Mouse (Mus musculus): ENCODE data around the gene Pxn. TPM values are rescaled to one million over a fixed set of nuclear protein-coding genes. Genes with fewer than 3 reads are reported as not detected.

Gene Pxn
- total RNA-seq, 1 experiment from 2014 or later: 48.9 TPM

DNA sequence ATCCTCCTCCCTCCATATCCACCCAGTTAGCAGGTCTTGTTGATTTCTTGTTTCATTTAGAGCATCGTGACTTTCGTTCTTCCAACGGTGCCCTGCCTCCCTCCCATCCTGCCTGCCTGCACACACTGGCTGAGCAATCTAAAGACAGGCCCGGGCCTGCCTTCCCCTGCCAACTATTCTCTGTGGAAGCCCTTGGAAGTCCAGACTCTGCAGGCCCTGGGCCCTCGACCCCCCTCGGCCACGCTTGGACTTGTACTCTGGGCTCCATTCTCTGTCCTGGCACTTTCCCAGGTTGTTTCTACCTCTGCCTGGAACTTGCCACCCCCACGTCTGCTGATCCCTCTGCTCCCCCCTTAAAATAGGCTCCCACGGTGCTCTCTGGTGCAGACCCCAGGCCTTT is 19.5 kb downstream of the Pxn start:
- DNase-seq: no peak

DNA sequence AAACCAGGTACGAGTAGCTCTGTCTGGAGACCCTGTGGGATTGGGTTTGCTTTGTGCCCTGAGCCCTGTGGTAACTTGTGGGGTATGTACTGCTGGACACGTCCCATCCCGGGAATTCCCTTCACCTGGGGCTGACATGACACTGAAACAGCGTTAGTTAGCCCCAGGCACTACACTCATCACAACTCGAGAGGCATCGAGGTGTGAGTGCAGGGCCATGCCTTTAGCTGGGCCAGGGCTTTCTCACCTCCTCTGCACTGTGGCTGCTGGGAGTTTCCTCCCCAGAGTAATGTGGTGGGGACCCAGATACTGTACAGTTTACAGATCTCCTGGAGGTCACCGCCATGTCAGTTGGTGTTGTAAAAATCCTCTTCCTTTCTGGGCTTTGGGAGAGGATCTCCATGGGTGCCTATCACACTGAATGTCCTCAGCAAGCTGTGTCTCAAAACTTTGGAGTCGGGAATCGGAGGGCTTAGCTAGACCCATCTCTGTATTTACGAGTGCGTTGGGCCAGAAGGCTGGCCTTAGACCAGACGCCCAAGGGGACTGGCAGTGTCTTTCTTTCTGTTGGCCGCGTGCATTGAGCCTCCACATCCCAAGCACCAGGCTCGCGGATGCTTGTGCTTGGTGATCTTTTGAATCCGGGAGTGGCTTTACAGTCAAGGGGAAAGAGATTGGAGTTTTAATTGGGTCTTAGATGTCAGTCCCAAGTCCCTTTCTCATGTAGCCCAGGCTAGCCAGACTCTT is 20.2 kb downstream of the Pxn start:
- no peak for DNase-seq

DNA sequence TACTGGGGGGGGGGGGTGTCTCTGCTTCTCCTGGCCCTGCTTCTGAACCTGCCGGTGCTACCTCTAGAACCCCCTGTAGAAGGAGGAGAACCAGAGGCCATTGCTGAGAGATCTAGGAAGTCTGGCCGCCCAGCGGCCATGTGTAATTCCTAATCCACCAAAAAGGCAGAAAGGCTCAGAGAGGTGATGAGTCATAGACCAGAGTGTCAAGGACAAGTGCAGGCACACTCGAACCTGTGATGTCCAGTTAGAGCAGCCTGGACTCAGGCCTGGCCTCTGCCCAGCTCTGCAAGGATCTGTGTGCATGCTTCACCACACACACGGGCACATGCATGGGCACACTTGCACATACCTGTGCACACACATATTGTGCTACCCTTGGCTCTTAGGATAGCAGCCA is 21.7 kb downstream of the Pxn start:
- peak; percentile 47 for DNase-seq

DNA sequence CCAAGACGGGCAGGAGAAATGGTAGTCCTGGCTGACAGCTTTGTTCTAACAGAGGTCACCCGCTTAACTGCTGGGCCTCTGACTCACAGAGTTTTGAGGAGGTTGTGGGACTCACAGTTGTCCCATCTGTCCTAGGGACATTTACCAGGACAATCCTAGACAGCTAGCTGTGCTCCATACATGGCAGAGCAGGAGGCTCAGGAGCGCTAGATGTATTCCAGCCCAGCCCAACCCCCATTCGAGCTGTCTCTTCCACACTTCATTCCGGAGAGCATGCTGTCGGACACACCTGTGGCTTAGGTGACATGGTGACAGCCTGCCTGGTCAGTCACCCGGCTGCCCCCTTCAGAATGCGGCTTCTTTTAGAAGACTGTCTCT is 22.9 kb downstream of the Pxn start:
- no peak for DNase-seq

DNA sequence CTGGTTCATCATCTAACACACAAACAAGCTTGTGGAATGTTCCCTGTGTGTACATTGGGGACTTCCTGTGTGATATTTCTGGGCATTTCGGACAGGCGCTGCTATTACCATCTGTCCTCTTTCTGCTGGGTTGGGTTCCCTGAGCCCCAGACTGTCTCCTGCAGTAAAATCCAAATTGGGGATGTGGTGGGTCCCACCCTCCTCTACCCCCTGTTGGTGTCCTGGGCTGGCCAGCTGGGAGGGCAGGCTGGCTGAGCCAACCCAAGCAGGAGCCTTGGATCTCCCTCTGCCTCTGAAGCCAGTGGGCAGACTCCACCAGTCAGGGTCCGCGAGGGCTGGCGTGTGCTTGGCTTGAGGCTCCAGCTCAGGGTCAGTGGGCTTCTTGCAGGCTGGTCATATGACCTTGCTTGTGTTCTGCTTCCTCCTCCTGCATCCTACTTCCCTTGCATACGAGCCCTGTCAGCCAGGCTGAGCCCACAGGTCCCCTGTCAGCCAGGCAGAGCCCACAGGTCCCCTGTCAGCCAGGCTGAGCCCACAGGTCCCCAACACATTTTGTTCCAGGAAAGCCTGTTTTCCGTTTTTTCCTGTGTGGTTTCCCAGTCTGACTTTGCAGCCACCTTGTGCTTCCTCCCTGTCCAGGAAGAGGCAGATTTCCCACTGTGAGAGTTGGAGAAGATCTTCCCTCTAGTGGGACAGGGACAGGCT is 23.4 kb downstream of the Pxn start:
- peak; percentile 54 for DNase-seq

DNA sequence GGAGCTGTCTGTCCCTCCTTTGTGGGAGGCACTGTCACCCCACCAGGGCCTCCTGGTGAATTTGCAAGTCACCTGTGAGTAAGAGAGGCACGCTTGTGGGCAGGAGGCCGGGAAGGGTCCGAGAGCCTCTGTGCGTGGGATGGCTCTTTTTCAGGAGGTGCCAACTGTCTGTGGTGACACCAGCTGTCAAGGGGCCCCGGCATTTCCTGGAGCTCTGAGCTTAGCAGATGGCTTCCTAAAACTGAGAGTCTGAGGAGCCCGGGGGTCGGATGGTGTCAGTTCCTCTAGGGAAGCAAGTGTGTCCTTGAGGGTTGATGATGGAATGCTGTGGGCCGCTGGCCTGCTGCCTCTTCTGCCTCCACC is 24.0 kb downstream of the Pxn start:
- DNase-seq: no peak

DNA sequence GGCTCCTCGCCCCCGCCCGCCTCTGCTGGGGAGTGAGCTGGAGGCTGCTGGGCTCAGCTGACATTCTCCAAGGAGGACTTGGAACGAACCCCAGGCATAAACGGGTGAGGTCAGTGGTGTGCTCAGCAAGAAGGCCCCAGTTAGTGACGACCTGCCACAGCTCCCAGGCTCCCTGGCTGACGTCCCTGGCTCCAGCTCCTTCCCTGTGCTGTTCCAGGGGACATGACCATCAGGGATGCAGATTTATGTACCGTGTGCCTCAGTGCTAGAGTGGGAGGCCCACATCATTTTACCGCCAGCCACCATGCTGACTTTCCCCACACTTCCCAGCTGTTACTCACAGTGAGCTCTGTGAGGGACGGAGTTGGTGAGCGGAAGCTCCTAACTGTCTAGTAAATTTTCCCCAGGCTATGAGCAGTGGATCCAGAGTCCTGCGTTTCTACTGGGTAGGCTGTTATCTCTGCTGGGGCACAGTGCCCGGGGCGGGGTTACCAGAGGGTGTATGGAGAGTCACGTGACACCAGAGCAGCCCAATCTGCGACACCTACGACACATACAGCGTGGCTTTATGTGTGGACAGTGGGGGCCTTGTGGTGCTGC is 25.3 kb downstream of the Pxn start:
- peak; percentile 88 for DNase-seq

DNA sequence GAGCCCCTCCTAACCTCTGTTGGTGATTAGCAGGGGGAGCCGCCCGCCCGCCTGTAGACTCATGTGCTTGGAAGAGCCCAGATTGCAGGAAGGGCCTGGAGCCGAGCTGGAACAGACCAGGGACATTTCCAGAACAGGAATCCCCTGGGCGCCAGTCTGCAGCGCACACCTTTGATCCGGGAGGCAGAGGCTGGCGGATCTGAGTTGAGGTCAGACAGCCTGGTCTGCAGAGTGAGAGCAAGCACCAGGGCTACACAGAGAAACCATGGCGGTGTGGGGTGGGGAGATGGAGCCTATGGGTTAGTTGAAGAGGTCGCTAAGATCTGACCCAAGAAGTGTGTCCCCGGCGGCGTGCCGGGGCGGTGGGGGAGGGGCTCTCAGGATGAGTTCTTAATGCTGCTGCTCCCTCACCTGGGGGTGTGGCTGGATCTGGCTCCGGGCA is 27.8 kb downstream of the Pxn start:
- DNase-seq: peak; percentile 74

DNA sequence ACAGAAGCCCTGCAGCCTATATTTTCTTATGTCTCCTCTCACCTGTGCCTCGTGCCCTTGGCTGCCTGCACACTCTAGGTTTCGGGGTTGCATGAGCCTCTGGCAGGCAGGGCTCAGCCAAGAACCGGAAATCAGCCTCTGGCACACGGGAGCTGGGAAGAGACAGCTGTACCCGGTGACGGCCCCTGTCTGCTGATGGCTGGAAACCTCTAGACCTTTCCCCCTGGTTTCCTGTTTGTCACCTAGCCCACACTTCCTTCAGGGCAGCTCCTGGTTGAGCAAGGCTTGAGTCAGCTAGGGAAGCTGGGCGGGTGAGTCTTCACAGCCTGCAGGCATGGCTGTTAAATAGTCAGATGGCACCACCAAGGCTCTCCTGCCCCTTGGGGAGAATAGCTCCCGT is 28.4 kb downstream of the Pxn start:
- DNase-seq: peak; percentile 66

DNA sequence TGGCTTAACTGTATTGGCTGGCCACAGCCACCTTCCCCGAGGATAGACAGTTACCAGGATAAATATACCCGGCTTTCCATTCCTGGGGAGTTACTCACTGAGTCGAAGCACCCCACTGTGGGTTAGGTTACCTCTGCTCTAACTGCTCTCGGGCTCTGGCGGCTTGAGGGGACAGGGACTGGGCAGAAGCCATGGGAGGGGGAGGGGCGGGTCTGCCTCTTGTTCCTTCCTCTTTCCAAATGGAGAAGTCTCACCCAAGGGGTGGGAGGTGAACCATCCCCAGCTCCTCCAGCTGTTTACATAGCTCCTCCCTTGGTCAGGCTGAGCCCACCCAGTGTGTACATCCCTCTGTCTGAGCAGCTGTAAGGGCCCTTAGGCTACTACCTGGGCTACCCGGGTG is 29.2 kb downstream of the Pxn start:
- peak; percentile 51 for DNase-seq

DNA sequence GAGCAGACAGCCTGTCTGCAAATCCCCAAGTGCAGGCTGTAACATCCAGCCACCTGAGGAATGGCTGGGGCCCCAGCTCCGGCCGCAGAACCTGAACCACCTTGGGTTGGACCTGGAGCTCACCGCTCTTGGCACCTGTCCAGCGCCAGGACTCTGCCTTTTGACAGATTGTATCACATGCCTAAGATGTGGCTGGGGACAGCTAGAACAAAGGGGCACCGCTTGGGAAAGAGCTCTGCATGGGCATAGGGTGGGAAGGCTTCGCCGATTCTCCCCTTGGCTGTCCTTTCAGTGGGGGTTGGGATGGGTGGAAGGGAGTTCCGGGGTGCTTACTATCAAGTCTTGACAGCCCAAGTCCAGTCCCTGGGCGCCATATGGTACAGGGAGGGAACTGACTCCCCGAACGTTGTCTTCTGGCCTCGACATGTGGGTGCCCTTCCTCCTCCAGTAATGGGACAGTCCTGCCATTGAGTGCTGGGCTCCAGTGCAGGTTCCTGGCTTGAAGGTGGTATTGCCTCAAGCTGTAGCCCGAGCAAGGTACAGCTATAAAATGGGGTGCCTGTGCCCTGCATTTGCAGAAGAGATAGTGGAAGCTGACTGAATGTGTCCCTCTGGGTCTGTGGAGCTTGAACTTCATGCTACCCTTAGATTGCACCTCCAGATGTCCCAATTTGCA is 31.7 kb downstream of the Pxn start:
- DNase-seq: peak; percentile 10

DNA sequence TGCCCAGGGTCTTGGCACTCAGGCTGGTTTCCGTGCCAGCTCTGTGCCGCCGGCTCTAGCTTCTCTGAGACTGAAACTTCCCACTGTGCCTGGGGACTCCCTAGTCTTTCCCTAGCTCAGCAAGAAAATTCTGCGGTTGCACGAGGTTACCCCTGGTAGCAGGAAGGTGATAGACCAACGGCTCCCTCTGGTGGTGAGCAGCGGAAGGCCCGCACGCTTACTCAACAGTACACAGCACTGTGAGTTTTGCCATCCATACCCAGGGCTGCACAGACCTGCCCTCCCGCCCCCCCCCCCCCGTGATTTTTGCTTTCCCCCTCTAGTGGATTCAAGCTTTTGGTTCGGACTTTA is 32.2 kb downstream of the Pxn start:
- peak; percentile 95 for DNase-seq

DNA sequence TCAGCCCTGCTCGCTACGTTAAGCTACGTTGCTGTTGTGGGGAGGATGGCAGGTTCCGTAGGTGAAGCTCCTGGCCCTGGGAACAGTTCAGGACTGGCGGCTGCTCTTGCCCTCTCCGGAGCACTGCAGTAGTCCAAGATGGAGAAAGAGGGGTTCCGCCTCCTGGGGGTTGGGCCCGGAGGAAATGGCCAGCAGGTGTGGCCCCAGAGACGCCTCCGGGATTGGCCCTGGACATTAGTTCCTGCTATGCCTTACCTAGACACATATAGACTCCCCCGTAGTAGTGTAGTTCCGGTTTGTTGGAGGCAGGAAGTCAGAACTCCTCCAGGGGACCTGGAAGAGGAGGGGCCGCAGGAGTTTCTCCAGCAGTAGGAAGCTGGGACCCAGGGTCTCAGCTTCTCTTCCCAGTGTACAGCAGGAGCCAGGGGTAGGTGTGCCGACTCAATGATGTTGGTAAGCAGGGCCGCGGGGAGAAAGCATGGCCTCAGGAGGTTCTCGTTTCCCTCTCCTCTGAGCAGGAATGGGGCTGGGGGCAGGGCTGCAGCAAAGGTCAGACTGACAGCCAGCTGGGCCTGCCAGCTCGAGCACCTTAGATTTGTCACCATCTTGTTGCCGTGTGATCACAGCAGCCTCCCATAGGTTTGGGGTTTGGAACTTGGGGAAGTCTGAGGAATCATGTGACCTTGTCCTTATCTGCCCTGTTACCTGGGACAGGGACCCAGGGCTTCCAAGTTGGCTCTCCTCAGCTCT is 36.3 kb downstream of the Pxn start:
- peak; percentile 28 for DNase-seq

DNA sequence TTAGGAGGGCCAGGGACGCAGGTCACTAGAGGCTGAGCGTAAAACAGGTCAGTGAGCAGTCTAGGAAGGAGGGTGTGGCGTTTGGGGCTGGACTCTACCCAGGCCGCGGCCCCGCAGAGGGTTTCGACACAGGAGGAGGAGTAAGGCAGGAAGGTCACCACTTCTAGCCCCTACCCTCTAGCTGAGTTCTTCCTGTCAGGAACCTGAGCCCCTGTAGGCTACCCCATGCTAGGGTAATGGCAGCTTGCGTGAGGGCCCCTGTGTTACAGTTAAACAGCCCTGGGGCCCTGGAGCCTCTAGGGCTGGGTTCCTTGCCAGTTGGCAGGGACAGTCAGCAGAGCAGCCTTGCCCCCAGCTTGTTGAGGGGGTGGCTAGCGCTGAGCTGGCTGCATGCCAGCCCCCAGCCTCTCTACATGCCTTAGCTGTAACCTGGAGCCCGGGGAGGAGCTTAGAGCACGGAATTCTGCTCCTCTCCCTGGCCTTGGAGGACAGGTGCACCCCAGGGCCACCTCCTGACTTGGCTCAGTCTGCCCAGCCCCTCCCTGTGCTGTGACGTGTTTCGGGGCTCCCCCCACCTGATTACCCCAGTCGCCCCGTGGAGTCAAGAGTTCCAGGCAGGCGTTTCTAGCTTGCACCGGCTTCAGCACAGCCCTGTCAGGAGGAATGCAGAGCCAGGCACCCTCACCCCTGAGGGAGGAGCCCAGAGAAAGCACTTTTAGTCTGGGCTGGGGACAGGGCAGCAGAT is 37.2 kb downstream of the Pxn start:
- DNase-seq: peak; percentile 88

DNA sequence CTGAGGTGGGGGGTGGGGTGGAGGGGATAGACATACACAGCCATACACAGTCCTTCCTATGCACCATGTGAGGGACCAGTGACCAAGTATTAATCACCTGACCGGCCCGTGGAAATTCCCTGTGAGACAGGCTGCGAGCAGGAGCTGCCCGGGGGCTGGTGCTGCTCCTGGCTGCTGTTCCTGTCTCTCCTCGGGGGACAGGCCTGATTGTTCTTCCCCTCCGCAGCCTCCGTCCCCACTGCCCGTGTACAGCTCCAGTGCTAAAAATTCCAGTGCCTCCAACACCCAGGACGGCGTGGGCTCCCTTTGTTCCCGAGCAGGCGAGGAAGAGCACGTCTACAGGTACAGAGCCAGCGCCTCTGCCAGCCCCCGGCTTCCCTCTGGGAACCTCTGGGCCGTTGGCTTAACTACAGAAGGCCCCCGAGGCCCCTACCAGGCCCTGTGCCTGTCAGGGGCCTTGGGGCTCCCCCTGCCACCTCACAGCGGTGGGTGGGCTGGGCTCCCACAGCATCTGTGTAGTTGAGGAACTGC is 38.2 kb downstream of the Pxn start:
- DNase-seq: no peak

DNA sequence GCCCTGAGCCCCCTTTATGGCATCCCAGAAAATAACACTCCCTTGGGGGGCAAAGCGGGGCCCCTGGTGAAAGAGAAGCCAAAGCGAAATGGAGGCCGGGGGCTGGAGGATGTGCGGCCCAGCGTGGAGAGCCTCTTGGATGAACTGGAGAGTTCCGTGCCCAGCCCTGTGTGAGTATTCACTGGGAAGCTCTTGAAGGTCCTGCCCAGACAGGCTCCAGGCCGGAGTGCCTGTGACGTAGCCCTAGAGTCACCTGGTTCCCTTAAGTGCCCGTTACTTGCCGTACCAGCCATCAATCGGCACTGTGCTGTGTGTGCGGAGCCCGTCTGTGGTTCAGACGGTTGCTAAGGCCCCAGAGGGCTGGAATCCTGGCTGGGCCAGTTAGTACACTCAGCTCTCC is 39.2 kb downstream of the Pxn start:
- no peak for DNase-seq

DNA sequence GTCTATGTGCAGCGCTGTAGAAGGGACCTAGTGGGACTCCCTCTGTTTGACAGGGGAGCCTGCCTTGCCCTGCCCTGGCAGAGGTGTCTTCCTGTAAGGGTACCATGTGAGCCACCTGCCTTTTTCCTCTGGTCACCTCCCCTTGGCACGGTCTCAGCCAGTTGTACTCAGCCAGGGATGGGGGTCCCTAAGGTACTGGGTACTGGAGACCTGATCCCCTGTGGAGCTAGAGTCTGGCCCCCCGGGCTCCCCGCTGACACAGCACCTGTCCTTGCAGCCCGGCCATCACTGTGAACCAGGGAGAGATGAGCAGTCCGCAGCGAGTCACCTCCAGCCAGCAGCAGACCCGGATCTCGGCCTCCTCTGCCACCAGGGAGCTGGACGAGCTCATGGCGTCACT is 40.1 kb downstream of the Pxn start:
- no peak for DNase-seq

DNA sequence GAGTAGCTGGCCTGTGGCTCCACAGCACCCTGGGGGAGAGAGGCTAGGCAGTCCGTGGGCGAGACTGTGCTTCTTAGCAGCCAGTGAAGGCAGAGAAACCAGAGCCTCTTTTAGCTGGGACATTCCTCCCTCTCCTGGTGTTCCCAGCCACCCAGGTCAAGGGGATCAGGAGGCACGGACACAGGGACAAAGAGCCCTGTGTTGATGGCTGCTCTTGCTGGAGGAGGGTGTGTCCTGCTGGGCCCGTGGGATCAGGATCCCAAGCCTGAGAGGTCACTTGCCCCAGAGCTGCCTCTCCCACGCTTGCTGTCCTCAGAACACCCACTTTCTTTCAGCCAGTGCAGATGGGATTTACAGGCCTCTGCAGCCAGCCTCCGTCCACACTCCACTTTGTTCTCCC is 40.5 kb downstream of the Pxn start:
- no peak for DNase-seq

DNA sequence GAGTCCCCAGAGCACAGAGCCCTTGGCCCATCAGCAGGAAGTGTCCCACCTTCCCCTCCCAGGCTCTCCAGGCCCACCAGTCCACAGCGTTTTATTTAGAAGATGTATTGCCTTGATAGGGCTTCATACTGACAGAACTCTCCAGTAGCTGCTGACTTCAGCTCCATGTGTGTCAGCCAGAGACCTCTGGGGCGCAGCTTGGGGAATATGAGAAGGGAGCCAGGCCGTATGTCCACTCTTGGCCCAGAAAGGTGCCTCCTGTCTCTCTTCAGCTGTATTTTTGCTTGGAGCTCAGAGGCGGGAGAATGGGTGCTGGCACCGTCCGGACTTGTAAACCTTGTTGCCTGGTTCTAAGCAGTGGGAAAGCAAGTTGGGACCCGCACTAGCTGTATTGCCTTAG is 40.9 kb downstream of the Pxn start:
- DNase-seq: peak; percentile 13

DNA sequence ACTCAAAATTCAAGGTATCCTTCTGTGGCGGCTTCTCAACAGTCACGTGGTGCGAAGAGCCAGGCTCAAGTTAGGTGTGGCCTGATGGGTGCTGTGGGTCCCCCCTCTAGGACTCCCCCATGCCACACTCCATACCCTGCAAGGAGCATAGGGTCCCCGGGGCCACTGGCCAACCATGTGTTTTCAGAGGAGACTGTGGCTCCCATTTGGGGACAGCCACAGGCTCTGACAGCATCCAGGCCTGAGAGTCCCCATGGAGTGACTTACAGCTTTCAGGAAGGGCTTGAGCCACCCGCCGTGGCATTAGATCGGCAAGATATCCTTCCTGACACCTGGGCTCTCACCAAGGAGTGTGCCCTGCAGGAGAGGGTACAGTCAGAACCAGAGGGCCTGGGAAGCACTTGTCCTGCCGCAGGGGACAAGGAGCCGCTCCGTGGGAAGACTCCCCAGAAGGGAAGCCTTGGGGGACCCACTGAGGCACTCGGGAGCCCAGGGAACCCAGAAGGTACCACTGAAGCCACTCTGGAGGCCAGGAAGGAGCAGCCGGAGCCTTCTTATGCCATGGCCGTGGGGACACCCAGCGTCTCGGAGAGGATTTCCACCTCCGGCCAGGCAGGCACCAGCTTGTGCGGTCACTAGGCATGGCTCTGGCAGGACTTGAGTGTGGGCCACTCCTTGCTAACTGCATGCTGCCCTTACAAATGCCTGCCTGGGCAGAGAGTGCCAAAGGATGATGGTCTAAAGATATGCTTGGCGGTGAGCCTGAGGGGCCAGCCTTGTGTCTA is 42.2 kb downstream of the Pxn start:
- no peak for DNase-seq

Measured in adrenal gland, postnatal 14 days (tissue).